Mouse (Mus musculus) left cerebral cortex, adult 8-10 months (tissue): ENCODE measurements around the gene Pspn. TPM values are rescaled to one million over a fixed set of nuclear protein-coding genes. Genes with fewer than 3 reads are reported as not detected.

Experiments used
- DNase-seq, 2 experiments: peaks; one replicate each; pipeline ENCODE4 v3.0.0; 2022; ENCODE audit warnings: low spot score in 2 of 2
- total RNA-seq, 4 experiments: library from RNA; stranded (reverse); gene quantifications; 2 replicates each; pipeline ENCODE4 v1.2.4; 2022

Pspn gene
- total RNA-seq, result not detected

DNA sequence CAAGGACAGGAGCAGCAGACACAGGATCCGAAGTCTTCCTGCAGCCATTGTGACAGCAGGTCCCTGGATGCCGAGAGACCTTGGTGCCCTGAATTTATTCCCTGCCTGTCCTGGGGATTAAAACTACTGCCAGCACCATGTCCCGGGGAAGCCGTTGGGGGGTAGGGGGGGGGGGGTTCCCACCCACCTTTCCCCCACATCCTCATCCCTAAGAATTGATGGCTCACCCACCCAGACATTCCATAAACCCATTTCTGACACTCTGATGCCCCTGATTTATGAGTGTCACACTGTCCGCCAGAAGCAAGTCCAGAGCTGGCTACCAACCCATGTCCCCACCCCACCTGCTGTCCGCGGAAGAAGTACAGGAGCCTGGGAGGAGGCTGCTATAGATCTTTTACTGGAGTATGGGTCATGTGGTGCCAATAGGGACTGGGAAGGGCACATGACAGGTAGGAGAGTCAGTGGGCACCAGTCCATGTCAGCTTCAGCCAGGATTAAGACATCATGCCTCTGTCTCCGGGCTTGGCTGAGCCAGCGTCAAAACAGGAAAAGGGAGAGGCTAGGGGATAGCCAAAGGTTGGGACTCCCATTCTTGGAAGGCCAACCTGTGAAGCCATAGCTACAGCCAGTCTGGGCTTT lies at the start of gene Pspn:
Gene Pspn, minus strand, starts transcription at position 51 of the 642 bp plus-strand sequence.
- no peak for DNase-seq

DNA sequence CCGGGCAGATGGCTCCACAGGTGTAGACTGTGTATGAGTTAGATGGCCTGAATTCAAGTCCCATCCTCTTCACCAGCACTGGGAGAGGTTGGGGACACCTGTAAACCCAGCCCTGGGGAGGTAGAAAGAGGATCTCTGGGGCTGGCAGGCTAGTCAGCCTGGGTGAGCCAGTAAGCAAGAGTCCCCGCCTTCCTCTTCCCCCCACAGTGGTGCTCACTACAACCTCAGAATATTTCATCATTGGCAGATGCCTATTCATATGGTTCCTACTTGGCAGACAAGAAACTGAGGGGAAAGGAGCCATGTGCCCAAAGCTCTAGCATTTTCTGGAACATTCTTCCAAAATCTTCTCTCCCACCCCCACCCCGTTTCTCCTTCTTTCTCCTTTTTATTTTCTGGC lies 49.0 kb upstream of the Pspn start:
- DNase-seq, result no peak

DNA sequence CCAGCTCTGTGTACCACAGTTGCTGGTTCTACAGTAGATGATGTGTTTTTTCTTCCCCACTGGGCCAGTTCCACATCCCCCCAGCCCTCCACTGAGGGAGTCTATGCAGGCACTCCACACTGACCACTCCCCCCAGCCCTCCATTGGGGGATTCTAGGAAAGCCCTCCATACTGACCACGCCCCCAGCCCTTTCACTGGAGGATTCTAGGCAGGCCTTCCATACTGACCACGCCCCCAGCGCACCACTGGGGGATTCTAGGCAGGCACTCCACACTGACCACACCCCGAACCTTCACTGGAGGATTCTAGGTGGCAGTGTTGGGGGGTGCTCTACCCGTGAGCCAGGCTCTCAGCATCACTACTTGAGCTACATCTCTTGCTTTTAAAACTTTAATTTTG lies 47.6 kb upstream of the Pspn start:
- no peak for DNase-seq

DNA sequence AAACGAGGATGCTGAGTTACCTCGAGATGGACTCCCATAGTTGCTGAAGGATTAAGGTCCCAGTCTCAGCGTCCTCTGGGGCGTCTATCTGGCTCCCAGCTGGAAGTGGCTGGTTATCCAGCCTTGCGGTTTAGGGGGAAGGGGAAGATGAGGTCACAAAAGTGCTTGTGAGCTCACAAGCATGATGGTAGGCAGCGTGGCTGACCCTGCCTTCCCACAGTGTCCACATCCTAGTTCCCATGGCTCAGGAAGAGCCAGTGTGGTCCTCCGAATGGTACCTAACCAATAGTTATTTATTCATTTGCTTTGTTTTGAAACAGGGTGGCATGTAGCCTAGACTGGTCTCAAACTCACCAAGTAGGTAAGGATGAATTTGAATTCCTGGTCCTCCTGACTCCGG lies 41.7 kb upstream of the Pspn start, which contains the start of gene Slc25a41:
Gene Slc25a41, minus strand, starts transcription at position 101 of the 400 bp plus-strand sequence.
- no peak for DNase-seq

DNA sequence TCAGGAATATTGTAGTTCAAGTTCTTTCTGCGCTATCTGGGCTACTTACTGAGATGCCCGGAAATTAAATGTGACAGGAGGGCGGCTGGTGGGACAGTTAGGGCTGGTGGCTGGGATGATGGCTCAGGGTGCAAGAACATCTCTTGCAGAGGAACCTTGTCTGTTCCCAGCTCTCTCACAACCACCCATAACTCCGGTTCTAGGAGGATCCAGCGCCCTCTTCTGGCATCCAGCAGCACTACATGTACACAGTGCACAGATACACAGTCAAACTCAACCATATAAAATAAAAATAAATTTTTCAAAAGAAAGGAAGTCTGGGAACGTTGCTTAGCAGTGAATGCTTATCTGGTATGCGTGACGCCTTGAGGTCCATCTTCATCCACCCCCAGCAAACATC lies 39.2 kb upstream of the Pspn start:
- no peak for DNase-seq

DNA sequence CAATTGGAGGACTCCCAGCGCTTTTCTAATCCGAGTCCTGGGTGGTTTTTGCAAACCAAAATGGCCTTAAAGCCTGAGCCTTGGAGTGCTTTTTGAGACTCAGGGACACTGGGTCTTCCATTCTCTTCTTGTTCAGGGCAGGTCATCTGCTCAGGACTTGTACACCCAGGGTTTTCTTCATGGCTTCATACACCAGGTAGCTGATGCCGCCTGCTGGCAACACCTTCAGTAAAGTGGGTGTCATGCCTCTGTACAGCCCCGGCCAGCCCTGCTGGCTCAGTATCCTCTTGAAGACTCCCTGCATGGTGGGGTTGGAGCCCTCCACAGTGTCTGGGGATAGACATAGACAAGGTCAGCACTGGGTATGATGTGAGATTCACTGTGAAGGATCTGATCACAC lies 33.0 kb upstream of the Pspn start:
- no peak for DNase-seq

DNA sequence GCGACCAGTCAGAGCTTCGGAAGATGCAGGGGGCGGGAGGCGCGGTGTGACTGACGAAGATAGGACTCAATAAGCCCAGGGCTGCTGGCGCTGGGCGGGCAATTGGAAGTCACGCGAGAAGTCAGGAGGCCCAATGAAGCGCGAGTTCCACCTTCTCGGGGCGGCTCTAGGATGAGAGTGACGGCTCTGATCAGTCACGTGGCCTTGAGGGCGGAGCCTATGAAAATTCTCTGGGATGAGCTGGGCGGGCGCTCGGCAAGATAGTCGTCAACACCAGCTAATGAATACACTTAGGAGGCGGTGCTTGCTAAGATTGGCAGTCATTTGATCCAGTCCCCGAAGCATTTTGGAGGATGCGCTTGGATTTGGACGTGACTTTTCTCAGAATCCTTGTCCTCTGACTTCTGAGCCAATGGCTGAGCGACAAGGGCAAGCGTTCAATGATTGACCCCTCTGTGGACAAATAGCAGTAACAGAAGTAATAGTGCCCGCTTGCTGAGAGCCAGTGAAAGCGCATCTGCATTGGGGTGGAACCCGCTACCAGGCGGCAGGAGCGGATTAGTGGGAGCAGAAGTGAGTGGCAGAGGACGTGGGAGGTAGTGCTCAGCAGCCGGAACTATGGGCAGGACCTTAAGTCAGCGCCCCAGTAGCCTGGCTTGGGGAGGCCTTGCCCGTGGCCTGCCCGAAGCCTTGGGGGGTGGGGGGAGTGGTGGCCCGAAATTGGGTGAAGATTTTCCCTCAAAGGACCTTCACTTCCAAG lies 32.0 kb upstream of the Pspn start:
- peak; percentile 96 to 100 for DNase-seq

DNA sequence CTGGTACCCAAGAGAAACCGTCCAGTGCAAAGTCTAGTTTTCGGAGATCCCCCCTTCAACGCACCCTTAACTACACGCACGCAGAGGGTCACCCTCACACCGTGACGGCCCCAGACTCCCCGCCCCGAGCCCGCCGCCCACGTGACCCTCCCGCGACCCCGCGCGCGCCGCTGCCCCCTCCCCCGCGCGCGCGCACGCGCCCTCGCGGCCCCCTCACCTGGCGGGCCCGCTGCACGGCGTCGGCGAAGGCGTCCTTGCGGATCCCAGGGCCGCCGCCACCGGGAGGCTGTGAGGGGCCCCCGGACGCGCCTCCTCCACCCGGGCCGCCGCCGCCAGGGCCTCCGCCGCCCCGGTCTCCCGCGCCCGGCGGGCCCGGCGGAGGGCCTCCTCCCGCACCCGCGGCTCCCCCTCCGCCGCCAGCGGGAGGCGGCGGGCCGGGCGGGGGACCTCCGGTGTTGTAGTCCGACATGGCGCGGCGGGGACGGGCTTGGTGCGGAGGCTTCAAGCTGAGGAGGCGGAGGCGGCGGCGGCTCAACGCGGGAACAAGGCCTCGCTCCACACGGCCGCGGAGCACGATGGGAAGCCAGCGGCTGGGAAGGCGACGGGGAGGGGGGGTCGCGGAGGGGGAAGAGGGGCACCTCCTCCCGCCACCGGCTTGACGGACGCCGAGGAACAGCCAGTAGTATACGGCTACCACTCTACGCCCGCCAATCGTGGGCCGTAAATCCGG lies 31.3 kb upstream of the Pspn start, which contains the start of gene Khsrp:
Gene Khsrp, minus strand, starts transcription at position 592 of the 730 bp plus-strand sequence.
- peak in 1 of 2 experiments; percentile 31 for DNase-seq

DNA sequence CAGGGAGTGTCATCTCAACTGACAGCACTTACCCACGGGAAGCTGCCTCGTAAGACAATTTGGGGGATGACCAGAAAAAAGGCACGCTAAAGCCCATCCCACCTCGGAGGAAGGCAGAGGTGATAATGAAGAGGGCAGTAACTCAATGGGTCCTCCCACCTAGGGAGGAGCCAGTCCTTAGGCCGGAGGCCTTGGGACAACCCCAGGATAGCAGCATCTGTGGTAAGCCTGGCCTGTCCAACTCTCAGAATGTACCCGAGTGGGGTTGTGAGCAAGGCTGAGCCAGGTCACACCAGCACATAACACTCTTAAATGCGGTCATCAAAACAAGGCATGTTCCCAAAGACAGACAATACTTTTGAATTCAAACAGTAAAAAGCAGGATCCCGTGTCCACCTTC lies 29.9 kb upstream of the Pspn start:
- no peak for DNase-seq

DNA sequence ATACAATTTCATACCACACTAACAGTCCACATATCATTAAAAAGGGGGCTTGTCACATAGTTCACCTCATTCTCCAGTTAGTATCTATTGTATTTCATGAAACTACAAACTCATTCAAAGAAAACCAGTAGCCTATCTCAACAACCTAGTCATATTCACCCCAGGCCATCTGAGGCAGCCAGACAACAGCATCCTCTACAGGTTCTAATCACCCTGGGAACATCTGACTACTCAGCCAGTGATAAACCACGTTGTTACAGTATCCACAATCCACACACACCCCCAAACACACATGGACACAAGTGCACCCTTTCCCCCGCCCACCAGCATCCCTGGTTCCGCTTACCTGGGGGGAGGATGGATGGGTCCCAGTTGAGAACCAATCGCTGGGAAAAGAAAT lies 27.7 kb upstream of the Pspn start:
- DNase-seq, result no peak

DNA sequence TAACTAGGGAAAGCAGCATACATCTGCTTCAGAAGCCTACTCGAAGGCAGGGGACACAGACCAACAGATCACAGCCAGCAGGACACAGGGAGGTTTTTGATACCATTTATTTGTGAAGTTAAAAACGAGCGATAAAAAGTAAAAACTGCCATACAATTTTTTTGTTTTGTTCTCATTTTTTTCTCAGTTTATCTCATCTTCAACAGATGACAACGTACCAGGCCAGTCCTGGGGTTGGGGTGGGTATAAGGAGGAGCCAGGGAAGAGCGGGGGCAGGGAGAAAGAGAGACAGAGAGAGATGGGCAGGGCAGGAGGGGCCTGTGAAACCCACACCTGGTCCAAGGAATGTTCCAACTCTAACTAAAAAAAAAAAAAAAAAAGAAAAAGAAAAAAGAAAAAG lies 21.1 kb upstream of the Pspn start:
- no peak for DNase-seq

DNA sequence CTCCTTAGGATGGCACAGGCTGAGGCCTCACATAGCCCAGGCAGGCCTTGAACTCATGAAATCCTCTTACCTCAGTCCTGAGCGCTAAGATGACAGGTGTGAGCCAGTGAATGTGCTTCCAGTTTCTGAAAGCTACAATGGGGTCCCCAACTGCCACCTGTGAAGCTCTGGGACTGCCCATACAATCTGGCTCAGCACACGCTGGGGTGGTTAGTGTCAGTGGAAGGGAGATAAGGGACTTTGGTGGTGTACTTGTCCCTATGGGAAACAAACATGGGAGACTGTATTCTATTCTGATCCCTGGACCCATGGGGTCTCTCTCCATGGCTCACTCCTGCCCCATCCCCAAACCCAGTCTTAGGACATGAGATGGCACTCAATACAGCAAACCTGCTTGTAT lies 19.9 kb upstream of the Pspn start:
- DNase-seq, result no peak

DNA sequence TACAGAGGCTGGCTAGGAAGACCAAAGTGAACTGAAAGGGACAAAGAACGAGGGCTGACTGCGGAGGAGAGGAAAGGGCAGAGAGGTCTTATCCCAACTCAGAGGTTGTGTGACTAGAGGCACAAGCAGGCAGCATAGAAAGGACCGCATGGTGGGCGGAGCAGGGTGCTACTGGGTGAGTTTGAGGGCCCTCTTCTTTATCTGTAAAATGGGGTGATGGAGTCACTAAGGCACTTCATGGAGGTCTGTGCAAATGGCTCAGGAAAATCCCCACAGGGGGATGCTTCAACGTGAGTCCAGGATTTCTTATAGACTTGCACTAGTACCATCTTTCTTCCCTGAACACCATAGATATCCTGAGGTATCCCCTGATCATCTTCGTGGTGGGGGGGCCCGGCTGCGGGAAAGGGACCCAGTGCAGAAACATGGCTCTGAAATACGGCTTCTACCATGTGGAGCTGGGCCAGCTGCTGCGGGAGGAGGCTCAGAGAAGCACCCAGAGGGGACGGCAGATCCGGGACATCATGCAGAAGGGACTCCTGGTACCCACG lies 12.5 kb upstream of the Pspn start:
- no peak for DNase-seq

DNA sequence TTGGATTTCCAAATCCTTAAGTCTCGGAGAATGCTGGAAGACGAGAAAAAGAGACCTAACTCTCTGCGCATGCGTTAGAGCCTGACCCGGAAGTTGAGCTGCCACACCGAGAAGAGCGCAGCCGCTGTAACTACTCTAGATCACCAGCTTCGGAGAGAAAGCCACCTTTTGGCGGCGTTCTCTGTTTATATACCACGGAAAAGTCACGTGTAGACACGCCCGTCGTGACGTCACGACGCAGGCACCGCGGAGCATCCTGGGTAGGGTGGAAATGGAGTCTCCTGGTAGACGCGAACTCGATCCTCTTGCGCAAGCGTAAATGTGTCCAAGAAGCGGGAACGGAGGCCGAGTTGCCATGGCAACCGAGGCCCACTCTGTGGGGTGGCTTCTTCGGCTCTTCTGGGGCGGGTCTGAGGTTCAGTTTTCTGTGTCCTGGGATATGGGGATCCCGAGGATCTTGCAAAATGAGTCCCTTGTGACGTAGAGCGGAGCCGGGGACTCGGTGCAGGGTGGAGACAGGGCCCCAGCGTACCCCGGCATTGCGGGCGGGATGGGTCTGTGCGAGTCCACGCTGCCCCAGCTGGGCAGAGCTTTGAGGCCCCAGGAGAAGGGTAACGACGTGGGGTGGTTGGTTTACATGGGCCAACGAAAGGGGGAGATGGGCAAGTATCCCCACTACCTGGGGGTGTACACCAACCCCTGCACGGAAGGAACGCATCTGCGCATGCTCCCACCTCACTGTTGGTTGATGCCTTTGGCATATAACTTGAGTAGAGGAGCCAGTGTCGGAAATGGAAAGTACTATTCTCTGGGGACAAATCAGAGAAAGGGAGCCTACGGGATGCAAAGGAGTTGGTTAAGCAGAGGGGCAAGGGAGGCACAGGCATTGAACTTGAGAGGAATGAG lies 11.7 kb upstream of the Pspn start, which contains the start of the genes Gtf2f1 and Gm17949:
Gene Gtf2f1, minus strand, starts transcription at position 53 of the 906 bp plus-strand sequence.
Gene Gm17949, plus strand, starts transcription at position 234 of the 906 bp plus-strand sequence.
- DNase-seq, result peak; percentile 97 to 98

DNA sequence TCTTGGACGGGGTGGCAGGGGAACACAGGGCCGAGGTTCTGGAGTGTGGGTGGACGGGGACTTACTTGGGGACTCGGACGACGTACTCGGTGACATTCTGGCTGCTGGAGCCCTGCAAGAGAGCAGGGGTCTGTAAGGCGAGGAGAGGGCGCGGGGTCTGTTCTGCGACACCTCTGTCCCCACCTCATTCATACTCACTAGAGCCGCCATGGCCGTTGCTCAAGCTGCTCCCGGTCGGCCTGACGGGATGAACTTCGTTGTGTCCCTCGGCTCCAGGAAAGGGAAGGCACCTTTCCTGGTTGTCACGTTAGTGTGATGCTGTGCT lies 11.1 kb upstream of the Pspn start:
- DNase-seq, result no peak

DNA sequence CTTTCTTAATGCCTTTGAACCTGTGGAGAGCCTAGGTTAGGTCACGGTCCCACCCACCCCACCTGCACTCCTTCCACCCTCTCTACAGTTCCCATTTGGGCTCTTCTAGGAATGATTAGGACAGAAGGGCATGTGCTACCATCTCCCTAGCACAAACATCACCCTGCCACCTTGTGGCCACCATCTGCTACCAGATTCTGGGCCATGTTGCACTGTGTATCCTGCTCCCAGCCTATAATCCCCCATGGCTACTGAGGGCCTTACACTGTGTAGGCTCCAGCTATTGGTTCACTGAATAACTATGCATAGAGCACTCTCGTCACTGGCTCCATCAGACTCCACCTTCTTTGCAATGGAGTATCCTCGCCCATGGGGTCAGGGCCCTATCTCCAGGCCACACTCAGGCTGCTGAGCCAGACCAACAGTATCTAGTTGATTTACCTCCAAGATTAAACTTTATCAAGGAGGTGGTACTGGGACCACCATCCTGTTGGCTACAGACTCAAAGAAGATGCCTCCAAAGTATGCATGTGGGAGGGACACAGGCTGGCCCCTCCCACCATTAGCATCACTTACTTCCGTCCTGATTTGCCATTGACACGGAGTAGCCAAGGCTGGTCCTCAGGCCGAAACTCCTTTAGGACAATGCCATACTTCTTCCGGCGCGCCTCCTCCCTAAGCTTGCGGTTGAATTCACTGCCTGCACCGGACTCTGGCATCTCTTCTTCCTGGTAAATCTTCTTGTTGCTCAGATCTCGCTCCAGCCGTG lies 7.5 kb upstream of the Pspn start:
- no peak for DNase-seq

DNA sequence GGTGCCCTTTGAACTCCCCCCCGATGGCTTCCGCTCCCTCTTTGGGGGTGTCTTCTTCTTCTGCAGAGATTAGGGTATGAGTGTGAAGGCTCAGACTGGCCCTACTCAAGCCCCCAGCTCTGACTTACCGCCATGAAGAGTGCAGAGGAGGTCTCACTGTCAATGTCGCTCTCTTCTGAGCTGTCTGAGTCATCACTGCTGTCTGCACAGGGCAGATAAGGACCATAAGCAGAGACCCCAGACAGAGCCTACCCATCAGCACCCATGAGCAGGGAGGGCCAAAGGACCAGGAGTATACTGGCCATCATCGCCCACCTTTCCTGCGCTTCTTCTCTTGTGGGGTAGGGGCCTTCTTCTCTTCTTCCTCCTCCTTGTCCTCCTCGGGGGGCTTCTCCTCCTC lies 4.2 kb upstream of the Pspn start:
- DNase-seq, result no peak

DNA sequence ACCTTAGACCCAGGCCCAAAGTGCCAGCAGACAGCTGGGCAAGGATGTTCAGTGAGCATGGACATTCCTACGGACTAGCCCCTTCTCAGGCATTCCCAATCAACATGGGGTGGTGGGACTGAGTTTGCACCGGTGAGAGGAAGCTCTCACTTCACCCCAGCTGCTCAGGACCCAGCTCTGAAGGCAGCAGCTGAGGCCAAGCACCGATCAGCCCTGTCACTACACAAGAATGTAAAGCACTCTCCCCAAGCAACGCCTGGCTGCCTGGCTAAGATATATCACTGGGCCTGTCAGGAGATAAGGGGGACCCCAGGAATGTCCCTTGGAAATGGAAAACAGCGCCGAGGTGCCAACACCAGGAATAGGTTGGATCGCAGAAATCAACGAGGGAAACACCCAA lies 1.4 kb upstream of the Pspn start:
- no peak for DNase-seq

DNA sequence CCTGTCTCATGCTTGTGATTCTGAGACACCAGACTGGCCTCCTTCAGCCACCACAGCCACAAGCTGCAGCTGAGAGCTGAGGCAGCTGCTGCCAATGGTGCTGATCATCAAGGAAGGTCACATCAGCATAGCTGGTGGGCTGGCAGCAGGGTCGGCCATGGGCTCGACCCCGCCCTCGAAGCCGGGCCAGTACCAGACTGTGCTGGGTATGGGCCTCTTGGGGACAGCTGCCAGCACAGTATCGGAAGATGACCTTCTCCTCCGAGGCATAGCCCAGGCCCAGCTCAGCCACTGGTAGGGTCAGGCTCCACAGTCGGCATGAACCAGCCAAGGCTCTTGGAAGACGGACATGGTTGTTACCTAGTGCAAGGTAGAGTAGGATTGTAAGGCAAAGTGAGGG lies 404 bp downstream of the Pspn start:
- DNase-seq, result no peak

DNA sequence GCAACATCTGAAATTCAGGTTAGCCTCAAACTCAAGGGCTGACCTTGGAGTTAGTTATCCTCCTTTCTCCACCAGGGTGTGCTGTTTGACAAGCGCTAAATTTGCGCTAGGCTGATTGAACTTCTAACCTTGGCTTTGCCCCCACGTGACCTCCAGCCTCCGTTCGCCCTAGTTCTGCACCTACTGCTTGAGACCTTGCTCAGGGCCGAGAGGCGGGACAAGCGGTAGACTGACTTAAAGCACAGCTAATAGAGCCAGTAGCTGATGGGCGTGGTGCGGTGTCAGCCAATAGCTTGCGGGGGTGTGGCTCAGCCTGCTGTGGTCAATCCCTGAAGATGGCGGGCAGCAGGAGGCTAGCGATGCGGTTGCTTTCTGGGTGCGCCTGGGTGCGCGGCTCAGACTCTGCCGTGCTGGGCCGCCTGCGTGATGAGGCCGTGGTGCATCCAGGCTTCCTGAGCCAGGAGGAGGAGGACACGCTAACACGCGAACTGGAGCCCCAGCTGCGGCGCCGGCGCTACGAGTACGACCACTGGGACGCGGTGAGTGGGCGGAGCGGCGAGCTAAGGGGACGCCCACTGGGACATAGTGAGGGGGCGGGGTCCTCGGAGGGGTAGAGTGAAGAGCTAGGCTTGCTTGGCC lies 2.7 kb downstream of the Pspn start, which contains the start of gene Alkbh7:
Gene Alkbh7, plus strand, starts transcription at position 311 of the 639 bp plus-strand sequence.
- DNase-seq, result peak; percentile 86 to 97
